Mouse (Mus musculus): ENCODE results near the gene Fndc3b.

The Fndc3b gene

GRCm38 (mm10) chr3:27565314-27565713 lies 145.8 kb downstream of the Fndc3b start:
- no peak for ATAC-seq (ENCODE audit: insufficient number of reproducible peaks, low FRiP score, low TSS enrichment)

GRCm38 (mm10) chr3:27563047-27563624 lies 148.0 kb downstream of the Fndc3b start:
- ATAC-seq (ENCODE audit: insufficient number of reproducible peaks, low FRiP score, low TSS enrichment): no peak

GRCm38 (mm10) chr3:27562476-27562875 lies 148.6 kb downstream of the Fndc3b start:
- ATAC-seq (ENCODE audit: insufficient number of reproducible peaks, low FRiP score, low TSS enrichment): no peak

GRCm38 (mm10) chr3:27561921-27562320 lies 149.2 kb downstream of the Fndc3b start:
- ATAC-seq (ENCODE audit: insufficient number of reproducible peaks, low FRiP score, low TSS enrichment): no peak; the same call in 1 of the 2 replicates

- no peak for ATAC-seq (ENCODE audit: insufficient number of reproducible peaks, low FRiP score, low TSS enrichment)
Measured at GRCm38 (mm10) chr3:27559316-27559715, 151.8 kb downstream of the Fndc3b start.

- ATAC-seq (ENCODE audit: insufficient number of reproducible peaks, low FRiP score, low TSS enrichment): no peak
Measured at GRCm38 (mm10) chr3:27557100-27558004, 153.8 kb downstream of the Fndc3b start.

- peak; percentile 81 for ATAC-seq (ENCODE audit: insufficient number of reproducible peaks, low FRiP score, low TSS enrichment)
Measured at GRCm38 (mm10) chr3:27555401-27555940, 155.6 kb downstream of the Fndc3b start.

GRCm38 (mm10) chr3:27554325-27554724 lies 156.8 kb downstream of the Fndc3b start:
- ATAC-seq (ENCODE audit: insufficient number of reproducible peaks, low FRiP score, low TSS enrichment): no peak

GRCm38 (mm10) chr3:27553781-27554180 lies 157.3 kb downstream of the Fndc3b start:
- ATAC-seq (ENCODE audit: insufficient number of reproducible peaks, low FRiP score, low TSS enrichment): no peak

GRCm38 (mm10) chr3:27551005-27551404 lies 160.1 kb downstream of the Fndc3b start:
- no peak for ATAC-seq (ENCODE audit: insufficient number of reproducible peaks, low FRiP score, low TSS enrichment)

GRCm38 (mm10) chr3:27550409-27550808 lies 160.7 kb downstream of the Fndc3b start:
- ATAC-seq (ENCODE audit: insufficient number of reproducible peaks, low FRiP score, low TSS enrichment): no peak

GRCm38 (mm10) chr3:27545651-27546050 lies 165.5 kb downstream of the Fndc3b start:
- no peak for ATAC-seq (ENCODE audit: insufficient number of reproducible peaks, low FRiP score, low TSS enrichment)

GRCm38 (mm10) chr3:27544061-27544460 lies 167.0 kb downstream of the Fndc3b start:
- ATAC-seq (ENCODE audit: insufficient number of reproducible peaks, low FRiP score, low TSS enrichment): no peak

GRCm38 (mm10) chr3:27541841-27542240 lies 169.3 kb downstream of the Fndc3b start:
- no peak for ATAC-seq (ENCODE audit: insufficient number of reproducible peaks, low FRiP score, low TSS enrichment)

GRCm38 (mm10) chr3:27541181-27541580 lies 169.9 kb downstream of the Fndc3b start:
- ATAC-seq (ENCODE audit: insufficient number of reproducible peaks, low FRiP score, low TSS enrichment): no peak

GRCm38 (mm10) chr3:27534208-27534607 lies 176.9 kb downstream of the Fndc3b start:
- no peak for ATAC-seq (ENCODE audit: insufficient number of reproducible peaks, low FRiP score, low TSS enrichment)

GRCm38 (mm10) chr3:27533721-27534120 lies 177.4 kb downstream of the Fndc3b start:
- no peak for ATAC-seq (ENCODE audit: insufficient number of reproducible peaks, low FRiP score, low TSS enrichment)

- no peak for ATAC-seq (ENCODE audit: insufficient number of reproducible peaks, low FRiP score, low TSS enrichment)
Measured at GRCm38 (mm10) chr3:27531993-27532392, 179.1 kb downstream of the Fndc3b start.

- ATAC-seq (ENCODE audit: insufficient number of reproducible peaks, low FRiP score, low TSS enrichment): no peak
Measured at GRCm38 (mm10) chr3:27530370-27530769, 180.7 kb downstream of the Fndc3b start.

- ATAC-seq (ENCODE audit: insufficient number of reproducible peaks, low FRiP score, low TSS enrichment): no peak
Measured at GRCm38 (mm10) chr3:27529221-27530051, 181.7 kb downstream of the Fndc3b start.

GRCm38 (mm10) chr3:27526991-27527390 lies 184.1 kb downstream of the Fndc3b start:
- ATAC-seq (ENCODE audit: insufficient number of reproducible peaks, low FRiP score, low TSS enrichment): no peak
